Mouse (Mus musculus) spleen, adult 2 months (tissue): ENCODE data around the gene Cox19.

Experiments used
- CTCF ChIP-seq: fragments of 200-500 bp; IDR thresholded peaks from 2 replicates; pipeline ENCODE4 v1.5.1; 2011; ENCODE audit warnings: mild to moderate bottlenecking, inconsistent platforms; ENCODE audit not compliant: insufficient read depth, insufficient read length, insufficient replicate concordance; ENCODE audit errors: extremely low read depth
- POLR2A ChIP-seq: fragments of 200-500 bp; IDR thresholded peaks from 2 replicates; pipeline ENCODE4 v1.6.1; 2011; ENCODE audit warnings: low read depth, low read length, inconsistent platforms

- TF ChIP-seq POLR2A (no peak), CTCF (no peak)
Measured at GRCm38 (mm10) chr5:139333301-139334013, 17.8 kb downstream of the Cox19 start.
